Mouse (Mus musculus) left cerebral cortex, postnatal 25 days (tissue): ENCODE data around the gene AK157302. TPM values are rescaled to one million over a fixed set of nuclear protein-coding genes. Genes with fewer than 3 reads are reported as not detected.
A peak's percentile ranks its signal among the peaks of the same experiment; 100 is the strongest.
"Not testable (repeated sequence)": the region's sequence is repeated elsewhere in the genome, so short reads cannot be mapped to it uniquely, and the experiment has no call there.

Source experiments
- DNase-seq, 2 experiments: peaks; one replicate each; pipeline ENCODE4 v3.0.0; 2022; ENCODE audit warnings: low spot score in 2 of 2, mixed read lengths in 1 of 2
- intact Hi-C: fragments of 180-260 bp; cut with DNase I; formaldehyde crosslinking; loops from one replicate; pipeline ENCODE4 v1.15.1; 2025
- total RNA-seq, 2 experiments: library from RNA; stranded (reverse); gene quantifications; 2 replicates each; pipeline ENCODE4 v1.2.3; 2021

AK157302 gene
- total RNA-seq = 10 to 100 TPM; 21.6 to 23.1 TPM

DNA sequence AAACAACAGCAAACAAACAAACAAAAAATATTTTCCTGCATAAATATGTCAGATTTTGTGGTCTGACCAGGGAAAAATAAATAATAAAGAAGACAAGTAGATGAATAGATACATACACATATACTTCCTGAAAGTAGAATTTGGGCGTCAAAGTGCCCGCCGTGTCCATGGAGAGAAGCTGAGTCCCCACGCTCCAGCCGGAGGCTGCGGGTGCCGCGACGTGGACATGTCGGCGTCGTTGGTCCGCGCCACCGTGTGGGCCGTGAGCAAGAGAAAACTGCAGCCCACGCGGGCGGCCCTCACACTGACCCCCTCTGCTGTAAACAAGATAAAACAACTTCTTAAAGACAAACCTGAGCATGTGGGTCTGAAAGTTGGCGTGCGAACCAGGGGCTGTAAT lies at the start of gene AK157302:
AK157302 (plus strand) TSS at position 144 of the 400 bp plus-strand sequence.
- intact Hi-C loops = no loop called here
- DNase-seq = no peak

GRCm38 (mm10) chr13:21446796-21447195 lies 48.2 kb upstream of the AK157302 start:
- intact Hi-C loops = no loop called here
- DNase-seq = no peak

- no peak for DNase-seq
- intact Hi-C loops = no loop called here
Measured at GRCm38 (mm10) chr13:21447856-21448614, 47.0 kb upstream of the AK157302 start.

GRCm38 (mm10) chr13:21453042-21453441 lies 42.0 kb upstream of the AK157302 start:
- DNase-seq = no peak
- intact Hi-C loops = loop anchor here (1.0 to 2.0 kb wide), 4 partner anchors 16 to 90 kb away; partner anchors contain the start of genes Nkapl, Zkscan3, Zkscan4 and Zscan12

GRCm38 (mm10) chr13:21453449-21453848 lies 41.6 kb upstream of the AK157302 start, which contains the start of gene Zscan26:
Gene Zscan26, minus strand, starts transcription at chr13:21453730.
- intact Hi-C loops = loop anchor here (1.0 to 2.0 kb wide), 4 partner anchors 15 to 91 kb away; partner anchors contain the start of genes Nkapl, Zkscan3, Zkscan4 and Zscan12
- peak; percentile 83 to 91 for DNase-seq

DNA sequence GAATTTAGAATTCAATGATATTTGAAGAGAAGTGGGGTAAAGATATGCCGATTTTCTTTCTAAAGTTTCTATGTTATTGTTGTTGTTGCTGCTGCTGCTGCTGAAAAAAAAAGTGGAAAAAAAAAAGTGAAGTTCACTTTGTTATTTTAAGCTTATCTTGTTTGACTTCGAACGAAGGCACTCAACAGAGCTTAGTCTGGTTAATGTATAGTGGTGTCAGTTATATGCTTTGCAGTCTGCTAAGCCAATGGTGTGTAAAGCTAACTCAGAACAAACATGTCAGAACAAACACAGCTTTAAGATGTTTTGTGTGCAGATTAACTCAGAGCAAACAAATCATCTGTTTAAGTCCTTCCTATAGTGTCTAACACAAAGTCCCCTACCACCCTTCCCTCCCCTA lies 40.9 kb upstream of the AK157302 start:
- DNase-seq = no peak
- intact Hi-C loops = no loop called here

GRCm38 (mm10) chr13:21456347-21456746 lies 38.7 kb upstream of the AK157302 start:
- no peak for DNase-seq
- intact Hi-C loops = no loop called here

- intact Hi-C loops, DNase-seq: not testable (repeated sequence)
Measured at GRCm38 (mm10) chr13:21462516-21462915, 32.5 kb upstream of the AK157302 start.

DNA sequence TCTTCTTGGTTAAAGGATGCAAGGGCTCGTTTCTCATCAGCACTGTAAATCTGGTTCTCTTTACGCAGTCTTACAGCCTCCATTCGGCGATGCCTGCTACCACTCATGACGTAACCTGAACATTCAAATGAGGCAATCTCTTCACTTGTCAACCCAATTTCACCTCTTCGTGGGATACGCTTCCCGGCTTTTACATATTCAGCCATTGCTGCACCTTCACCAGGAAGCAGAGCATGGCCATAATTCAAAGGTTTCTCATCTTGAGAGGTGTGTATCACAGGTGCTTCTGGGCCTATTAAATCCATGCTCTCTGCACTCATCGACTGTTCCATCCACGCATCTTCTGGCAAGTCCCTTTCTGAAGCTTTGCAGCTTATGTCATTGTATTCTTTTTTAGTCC lies 27.7 kb upstream of the AK157302 start:
- DNase-seq = no peak

GRCm38 (mm10) chr13:21468061-21469019 lies 26.7 kb upstream of the AK157302 start, which contains the start of gene Nkapl:
Gene Nkapl, minus strand, starts transcription at chr13:21468509.
- DNase-seq = peak; percentile 73 to 81
- intact Hi-C loops = loop anchor here (2.0 kb wide), 1 partner anchor 16 kb away; the partner anchor contains the start of gene Zscan26

More for the DNA sequence above, 27.7 kb upstream of the AK157302 start:
- intact Hi-C loops = no loop called here

- intact Hi-C loops = loop anchor here (2.0 kb wide), 1 partner anchor 16 kb away; the partner anchor contains the start of gene Zscan26
- no peak for DNase-seq
Measured at GRCm38 (mm10) chr13:21469097-21469496, 25.9 kb upstream of the AK157302 start.

DNA sequence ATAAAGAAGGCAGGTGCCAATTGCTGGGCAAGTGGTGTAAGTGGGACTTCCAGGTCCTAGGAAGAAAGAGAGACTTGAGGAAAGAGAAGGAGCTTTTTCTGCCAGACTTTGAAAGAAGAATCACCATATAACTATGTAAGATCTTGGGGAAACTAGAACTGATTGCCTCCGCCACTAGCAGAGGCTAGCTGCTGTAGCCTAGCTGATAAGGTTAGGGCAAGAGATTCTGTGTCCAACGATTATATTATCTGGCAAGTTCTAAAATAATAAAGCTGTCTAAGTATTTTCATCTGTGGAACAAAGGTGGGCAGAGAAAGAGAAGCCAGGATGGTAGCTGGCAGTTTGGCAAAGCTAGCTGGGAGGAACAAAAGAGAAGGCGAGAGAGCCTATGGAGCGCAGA lies 22.6 kb upstream of the AK157302 start:
- intact Hi-C loops = no loop called here

DNA sequence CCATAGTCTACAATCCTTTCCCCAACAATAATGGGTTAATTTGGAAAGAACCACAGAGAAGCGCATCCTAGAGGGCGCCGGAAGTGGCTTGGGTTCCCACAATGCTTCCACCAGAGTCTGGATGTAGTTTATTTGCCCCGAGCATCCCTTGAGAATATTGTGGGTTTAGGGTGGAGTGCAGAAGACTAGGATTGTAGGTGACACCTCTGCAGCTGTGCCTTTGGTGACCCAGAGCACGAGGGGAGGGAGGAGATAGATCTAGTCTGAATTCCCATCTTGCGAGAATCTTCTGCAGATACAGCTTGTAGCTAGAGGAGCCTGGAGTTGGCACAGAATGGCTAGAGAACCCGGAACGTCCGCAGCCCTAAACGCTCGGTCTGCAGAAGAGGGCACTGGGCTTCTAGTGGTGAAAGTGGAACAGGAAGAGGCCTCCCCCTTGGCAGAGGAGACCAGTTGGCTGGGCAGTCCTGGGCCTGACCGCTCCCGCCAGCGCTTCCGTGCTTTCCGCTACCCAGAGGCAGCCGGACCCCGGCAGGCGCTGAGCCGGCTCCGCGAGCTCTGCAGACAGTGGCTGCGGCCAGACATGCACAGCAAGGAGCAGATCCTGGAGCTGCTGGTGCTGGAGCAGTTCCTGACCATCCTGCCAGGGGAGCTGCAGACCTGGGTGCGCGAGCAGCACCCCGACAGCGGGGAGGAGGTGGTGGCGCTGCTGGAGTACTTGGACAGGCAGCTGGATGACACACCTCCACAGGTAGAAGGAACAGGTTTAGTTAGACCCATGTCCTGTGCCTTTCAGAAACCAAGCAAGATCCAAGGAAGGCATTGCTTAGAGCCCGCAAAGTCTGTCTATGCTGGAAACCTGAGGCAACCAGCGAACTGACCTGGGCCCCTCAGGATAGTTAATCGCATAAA lies 16.0 kb upstream of the AK157302 start, which contains the start of the genes Zkscan4 and Gm10065:
Zkscan4 (plus strand) TSS at position 149 of the 912 bp plus-strand sequence.
Gm10065 (minus strand) TSS at position 683 of the 912 bp plus-strand sequence.
- DNase-seq = peak; percentile 80 to 91
- intact Hi-C loops = loop anchor here (1.0 to 5.0 kb wide), 5 partner anchors 26 to 117 kb away; partner anchors contain the start of genes Zkscan8, Zscan12 and Zscan26

More for the DNA sequence above, 22.6 kb upstream of the AK157302 start:
- no peak for DNase-seq

GRCm38 (mm10) chr13:21486881-21487280 lies 8.1 kb upstream of the AK157302 start:
- intact Hi-C loops = no loop called here
- no peak for DNase-seq

- intact Hi-C loops = no loop called here
- no peak for DNase-seq
Measured at GRCm38 (mm10) chr13:21492847-21493246, 2.2 kb upstream of the AK157302 start.

DNA sequence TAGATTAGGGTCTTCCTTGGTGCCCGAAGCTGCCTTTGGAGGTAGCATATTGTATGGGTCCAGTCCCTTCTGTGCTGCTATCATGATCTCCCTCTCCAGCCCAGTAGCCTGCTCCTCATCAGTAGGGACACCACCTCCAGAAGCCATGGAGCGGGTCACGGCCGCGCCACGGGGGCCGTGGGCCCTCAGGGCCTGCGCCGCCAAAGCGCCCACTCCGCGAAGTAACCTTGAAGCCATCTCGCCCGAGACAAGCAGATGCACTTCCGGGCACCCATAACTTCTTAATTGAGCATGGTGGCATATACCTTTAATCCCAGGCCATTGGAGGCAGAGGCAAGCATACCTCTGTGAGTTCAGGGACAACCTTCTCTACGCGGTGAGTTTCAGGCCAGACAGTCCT lies 6.2 kb downstream of the AK157302 start, which contains the start of gene Gm11273:
Gm11273 (minus strand) TSS at position 237 of the 400 bp plus-strand sequence.
- DNase-seq, intact Hi-C loops: not testable (repeated sequence)

DNA sequence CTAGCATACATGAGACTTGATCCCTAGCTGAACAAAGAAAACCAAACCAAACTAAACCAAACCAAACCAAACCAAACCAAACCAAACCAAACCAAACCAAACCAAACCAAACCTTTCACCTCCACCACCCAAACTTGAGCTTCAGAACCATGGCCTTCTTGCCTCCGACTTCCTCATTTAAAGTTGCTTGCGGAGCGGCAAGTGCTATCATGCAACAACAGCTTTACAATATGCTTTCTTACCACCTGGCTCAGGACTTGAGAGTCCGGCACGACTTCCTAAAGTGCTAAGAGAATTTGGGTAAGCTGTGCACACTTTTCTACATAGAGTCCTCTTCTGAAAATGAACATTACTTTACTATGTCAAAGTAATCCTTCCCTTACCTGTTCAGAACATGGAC lies 7.3 kb downstream of the AK157302 start:
- intact Hi-C loops = no loop called here
- no peak for DNase-seq

- peak; percentile 67 to 86 for DNase-seq
- intact Hi-C loops = loop anchor here (2.0 kb wide), 2 partner anchors 25 to 27 kb away; partner anchors contain the start of genes Gm10065, Zkscan4 and Zkscan8
Measured at GRCm38 (mm10) chr13:21506221-21506649, 11.2 kb downstream of the AK157302 start.
